Mouse (Mus musculus): Measurements from ENCODE around the gene Zfp992.
"Not testable (repeated sequence)": the region's sequence is repeated elsewhere in the genome, so short reads cannot be mapped to it uniquely, and the experiment has no call there.

Gene Zfp992

GRCm38 (mm10) chr4:146448950-146449349 lies at the start of gene Zfp992:
Gene Zfp992 (plus strand): TSS chr4:146449023.
- DNase-seq (ENCODE audit: low spot score in 2 of 2), result not testable (repeated sequence)

DNA sequence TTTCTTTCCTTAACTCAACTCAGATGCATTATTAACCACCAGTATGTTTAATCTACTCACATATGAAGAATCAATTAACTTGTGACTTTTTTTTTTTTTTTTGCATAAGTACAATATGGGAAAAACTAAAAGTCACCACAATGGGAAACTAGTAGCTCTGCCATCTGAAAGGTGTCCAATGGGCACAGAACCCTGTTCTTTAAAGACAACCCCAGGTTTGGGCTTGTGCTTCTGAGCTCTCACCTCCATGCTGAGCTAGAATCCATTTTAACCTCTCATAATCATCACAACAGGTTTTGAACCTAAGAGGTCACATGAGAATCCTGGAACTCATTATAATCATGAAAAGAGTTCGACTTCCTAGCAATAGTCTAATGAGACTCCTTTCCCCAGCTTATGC lies 19.4 kb upstream of the Zfp992 start:
- DNase-seq (ENCODE audit: low spot score in 2 of 2), result not testable (repeated sequence)

- DNase-seq (ENCODE audit: low spot score in 2 of 2), result not testable (repeated sequence)
Measured at GRCm38 (mm10) chr4:146430876-146431275, 17.9 kb upstream of the Zfp992 start.

GRCm38 (mm10) chr4:146435539-146435938 lies 13.3 kb upstream of the Zfp992 start:
- not testable (repeated sequence) for DNase-seq (ENCODE audit: low spot score in 2 of 2)

DNA sequence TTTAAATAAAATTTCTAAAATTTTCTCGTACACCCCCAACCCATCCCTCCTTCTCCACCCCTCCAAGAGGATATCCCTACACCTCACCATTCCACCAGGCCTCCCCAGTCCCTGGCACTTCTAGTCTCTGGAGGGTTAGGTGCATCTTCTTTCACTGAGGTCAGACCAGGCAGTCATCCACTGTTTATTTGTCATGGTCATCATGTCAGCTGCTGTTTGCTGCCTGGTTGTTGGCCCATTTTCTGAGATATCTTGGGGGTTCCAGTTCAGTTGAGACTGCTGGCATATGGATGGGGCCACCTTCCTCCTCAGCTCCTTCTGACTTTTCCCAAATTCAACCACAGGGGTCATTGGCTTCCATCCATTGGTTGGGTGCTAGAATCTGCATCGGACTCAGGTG lies 11.6 kb upstream of the Zfp992 start:
- not testable (repeated sequence) for DNase-seq (ENCODE audit: low spot score in 2 of 2)

DNA sequence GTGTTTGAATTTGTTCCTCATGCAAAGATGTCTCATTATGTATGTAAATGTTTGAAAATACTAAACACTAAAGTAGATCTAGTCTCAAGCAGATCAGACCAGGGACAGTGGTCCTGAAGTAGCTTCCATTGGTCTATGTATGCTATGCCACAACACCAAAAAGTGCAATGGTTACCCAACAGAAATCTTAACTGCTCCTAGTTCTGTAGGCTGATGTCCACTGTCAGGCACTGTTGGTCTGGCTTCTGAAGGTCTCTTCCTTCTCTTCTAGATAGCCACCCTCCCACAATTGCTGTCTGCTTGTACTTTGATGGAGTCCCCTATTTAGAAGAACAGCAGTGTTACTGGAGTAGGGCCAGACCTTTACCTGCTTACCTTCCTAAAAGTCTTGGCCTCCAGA lies 4.5 kb upstream of the Zfp992 start:
- not testable (repeated sequence) for DNase-seq (ENCODE audit: low spot score in 2 of 2)

DNA sequence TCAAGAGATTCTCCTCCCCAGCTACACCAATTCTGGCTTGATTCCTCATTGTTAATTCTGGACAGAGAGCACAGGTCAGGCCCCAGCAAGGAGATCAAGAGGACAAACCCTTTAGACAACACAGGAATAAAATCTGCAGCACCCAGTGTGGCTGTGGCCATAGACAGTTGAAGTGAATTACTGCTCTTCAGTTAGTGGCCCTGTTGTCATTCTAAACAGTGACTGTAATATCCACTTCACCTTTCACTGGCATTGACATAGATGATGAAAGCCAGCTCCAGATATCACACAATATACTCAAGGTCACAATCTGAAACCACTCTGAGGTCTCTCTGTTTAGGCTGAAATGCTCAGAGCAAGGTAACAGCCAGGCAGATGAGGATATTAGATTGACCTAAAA lies 3.7 kb upstream of the Zfp992 start:
- DNase-seq (ENCODE audit: low spot score in 2 of 2), result not testable (repeated sequence)

GRCm38 (mm10) chr4:146446135-146446534 lies 2.7 kb upstream of the Zfp992 start:
- DNase-seq (ENCODE audit: low spot score in 2 of 2), result not testable (repeated sequence)

DNA sequence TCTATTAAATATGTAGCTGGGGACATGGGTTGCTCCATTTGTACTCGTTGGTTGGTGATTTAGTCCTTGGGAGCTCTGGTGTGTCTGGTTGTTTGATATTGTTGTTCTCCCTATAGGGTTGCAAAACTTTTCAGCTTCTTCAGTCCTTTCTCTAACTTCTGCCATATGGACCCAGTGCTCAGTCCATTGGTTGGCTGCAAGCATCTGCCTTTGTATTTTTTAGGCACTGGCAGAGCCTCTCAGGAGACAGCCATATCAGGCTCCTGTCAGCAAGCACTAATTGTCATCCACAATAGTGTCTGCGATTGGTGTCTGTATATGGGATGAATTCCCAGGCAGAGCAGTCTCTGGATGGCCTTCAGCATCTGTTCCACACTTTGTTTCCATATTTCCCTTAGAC lies 1.8 kb upstream of the Zfp992 start:
- DNase-seq (ENCODE audit: low spot score in 2 of 2), result not testable (repeated sequence)

DNA sequence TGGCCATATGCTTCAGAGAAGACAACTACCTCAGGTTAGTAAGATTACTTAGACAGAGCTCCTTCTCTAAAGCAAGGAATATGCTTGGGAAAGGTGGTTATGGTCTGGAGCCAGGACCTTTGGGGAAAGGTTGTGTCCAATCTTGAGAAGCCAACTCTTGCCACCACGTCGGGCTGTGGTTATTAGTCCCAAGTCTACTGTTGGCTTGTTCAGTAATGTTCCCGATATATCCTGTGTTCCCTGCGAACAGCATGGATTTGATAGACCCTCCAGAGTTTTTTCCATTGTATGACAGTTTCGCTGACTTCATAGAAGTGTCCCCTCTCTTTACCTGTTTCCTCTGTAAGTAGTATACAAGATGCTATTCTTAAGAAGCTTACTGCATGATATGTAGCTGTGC lies 888 bp downstream of the Zfp992 start:
- not testable (repeated sequence) for DNase-seq (ENCODE audit: low spot score in 2 of 2)

DNA sequence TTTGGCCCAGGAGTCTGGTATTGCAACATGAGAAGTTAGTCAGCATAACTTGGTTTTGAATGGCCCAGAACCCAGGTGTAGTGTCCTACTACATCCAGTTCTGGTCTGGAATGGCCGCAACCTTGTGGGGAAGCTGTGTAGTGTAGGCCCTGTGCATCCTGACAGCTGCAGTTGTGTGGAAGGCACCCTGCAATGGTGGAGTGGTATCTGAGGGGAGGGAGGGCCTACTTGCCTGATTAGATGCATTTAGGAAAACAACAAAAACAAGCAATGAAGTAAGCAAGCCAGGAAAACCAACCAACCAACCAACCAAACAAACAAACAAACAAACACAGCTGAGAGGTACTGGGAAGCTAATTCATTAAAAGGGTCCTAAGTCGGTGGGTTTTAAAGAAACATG lies 3.8 kb downstream of the Zfp992 start:
- not testable (repeated sequence) for DNase-seq (ENCODE audit: low spot score in 2 of 2)

DNA sequence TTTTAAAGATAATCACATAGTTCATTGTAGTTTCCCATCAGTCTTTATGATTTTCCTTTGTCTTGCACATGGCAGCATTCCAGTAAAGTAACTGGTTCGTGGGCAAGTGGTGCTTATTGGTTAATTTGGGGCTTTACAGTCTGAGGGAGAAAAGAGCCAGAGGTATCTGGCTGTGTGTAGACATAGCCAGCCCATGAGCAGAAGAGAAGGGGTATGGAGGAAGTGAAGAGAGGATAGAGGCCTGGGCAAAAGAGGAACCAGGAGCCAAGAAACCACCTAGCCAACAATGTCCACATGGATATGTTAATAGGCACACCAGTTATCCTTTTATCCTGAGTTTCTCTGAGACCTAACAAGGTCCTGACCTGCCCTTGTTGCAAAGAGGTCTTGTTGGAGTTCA lies 5.3 kb downstream of the Zfp992 start:
- DNase-seq (ENCODE audit: low spot score in 2 of 2), result not testable (repeated sequence)

- DNase-seq (ENCODE audit: low spot score in 2 of 2), result no peak
Measured at GRCm38 (mm10) chr4:146454896-146455295, 6.1 kb downstream of the Zfp992 start.

GRCm38 (mm10) chr4:146455321-146455721 lies 6.5 kb downstream of the Zfp992 start:
- DNase-seq (ENCODE audit: low spot score in 2 of 2), result peak in 1 of 2 experiments; percentile 19

DNA sequence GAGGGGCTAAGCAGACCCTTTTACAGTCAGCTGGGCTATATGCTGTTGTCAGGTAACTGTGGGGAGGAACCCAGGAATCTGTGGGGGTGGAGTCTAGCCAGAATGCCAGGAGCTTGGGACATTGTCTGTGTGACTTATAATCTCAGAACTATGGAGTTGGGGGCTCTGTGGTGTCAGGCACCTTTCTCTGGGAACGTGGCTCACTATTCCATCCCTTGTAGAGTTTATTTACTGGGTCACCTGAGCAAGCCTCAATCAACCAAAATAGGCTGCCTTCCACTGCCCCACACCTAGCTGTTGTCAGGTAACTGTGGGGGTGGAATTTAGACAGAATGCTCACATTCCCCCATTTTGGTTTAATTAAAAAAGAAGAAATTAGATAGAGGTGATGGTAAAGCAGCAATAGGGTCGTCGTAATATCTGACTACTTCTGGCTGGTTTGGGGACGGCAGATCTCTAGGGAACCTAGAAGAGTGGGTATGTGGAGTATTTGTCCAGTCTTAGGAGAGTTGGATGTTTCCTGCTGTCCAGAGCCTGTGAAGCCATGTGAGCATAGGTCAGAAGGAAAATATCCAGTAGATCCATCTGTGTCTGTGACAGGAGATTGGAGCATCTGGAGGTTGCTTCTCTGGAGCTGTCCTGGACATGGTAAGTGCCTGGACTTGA lies 7.4 kb downstream of the Zfp992 start:
- no peak for DNase-seq (ENCODE audit: low spot score in 2 of 2)

- DNase-seq (ENCODE audit: low spot score in 2 of 2), result no peak
Measured at GRCm38 (mm10) chr4:146457126-146457525, 8.3 kb downstream of the Zfp992 start.

DNA sequence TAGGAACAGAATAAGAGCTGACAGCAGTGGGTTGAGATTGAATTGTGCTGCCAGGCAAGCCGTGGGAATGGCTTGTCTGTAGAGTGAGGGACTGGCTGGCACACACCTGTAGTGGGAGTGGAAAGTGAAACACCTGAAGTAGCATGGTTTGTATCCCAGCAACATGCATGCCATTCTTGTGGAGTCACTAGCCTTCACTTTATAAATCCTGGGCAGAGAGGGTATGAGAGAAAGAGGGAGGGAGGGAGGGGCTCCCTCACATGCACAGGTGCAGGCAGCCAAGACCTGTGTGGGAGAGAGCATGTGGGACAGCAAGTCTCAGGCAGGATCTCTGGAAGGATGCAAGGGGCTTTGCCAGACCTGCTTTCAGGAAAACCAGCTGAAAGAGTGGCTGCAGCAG lies 8.9 kb downstream of the Zfp992 start:
- DNase-seq (ENCODE audit: low spot score in 2 of 2), result no peak

GRCm38 (mm10) chr4:146459822-146460221 lies 11.0 kb downstream of the Zfp992 start:
- not testable (repeated sequence) for DNase-seq (ENCODE audit: low spot score in 2 of 2)

DNA sequence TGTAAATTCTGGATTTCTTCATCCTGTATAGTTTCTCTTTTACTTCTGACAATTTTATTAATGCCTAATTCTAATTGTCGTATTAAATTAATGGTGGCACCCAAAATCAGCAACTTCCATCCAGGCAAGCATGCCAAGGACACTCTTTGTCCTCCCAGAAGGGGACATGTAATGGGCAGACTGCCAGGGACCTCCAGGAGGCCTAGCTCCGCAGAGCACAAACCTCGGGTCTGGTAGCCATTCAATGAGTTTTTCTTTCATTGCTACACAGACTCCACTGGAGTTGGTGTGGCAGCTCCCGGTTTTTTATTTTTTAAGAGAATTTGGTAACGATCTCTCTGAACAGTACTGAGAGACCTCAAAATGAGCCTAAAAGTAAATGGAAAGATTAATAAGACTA lies 11.9 kb downstream of the Zfp992 start:
- not testable (repeated sequence) for DNase-seq (ENCODE audit: low spot score in 2 of 2)

- not testable (repeated sequence) for DNase-seq (ENCODE audit: low spot score in 2 of 2)
Measured at GRCm38 (mm10) chr4:146463649-146464351, 15.0 kb downstream of the Zfp992 start.

DNA sequence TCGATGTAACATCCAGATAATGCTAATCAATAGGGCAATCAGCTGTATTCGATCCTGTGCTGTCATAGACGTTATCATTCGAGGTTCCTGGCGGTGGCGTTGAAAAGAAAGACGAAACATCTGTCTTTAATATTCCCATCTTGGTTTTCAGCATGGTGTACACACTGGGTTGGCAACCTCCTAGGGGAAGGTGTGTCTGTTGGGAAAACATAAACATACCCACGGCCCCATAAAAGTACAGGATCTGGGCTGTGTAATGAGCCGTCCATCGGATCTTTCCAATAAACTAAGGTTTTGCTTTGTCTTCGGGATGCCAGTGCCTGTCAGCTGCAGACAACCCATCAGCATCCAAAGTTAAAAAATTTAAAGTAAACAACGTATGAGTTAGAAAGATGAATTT lies 21.2 kb downstream of the Zfp992 start:
- DNase-seq (ENCODE audit: low spot score in 2 of 2), result not testable (repeated sequence)

DNA sequence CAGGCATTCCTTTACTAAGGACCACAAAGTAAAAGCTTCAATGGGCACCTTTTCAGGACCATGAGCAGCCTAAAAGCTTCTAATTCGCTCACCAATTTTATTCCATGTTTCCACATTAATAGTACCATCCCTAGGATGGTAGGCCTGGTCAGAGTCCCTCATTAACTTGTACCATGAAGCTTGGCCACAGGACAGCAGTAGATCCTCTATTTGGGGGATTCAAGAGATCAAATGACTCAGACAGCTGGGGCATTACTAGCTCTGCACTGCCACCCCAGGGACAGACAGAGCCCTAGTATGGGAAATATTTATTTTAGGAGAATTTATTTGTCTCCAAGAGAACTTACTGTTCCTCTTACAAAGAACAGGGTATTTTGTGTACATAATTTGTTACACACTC lies 25.4 kb downstream of the Zfp992 start:
- DNase-seq (ENCODE audit: low spot score in 2 of 2), result not testable (repeated sequence)

Data from right cerebral cortex, postnatal 10 days (tissue).